Mouse (Mus musculus) kidney, adult 9 months (tissue): Measurements from ENCODE around the gene Fzd4.

Source experiments
- DNase-seq: peaks from one replicate; pipeline ENCODE4 v3.0.0; 2022

Fzd4 gene

DNA sequence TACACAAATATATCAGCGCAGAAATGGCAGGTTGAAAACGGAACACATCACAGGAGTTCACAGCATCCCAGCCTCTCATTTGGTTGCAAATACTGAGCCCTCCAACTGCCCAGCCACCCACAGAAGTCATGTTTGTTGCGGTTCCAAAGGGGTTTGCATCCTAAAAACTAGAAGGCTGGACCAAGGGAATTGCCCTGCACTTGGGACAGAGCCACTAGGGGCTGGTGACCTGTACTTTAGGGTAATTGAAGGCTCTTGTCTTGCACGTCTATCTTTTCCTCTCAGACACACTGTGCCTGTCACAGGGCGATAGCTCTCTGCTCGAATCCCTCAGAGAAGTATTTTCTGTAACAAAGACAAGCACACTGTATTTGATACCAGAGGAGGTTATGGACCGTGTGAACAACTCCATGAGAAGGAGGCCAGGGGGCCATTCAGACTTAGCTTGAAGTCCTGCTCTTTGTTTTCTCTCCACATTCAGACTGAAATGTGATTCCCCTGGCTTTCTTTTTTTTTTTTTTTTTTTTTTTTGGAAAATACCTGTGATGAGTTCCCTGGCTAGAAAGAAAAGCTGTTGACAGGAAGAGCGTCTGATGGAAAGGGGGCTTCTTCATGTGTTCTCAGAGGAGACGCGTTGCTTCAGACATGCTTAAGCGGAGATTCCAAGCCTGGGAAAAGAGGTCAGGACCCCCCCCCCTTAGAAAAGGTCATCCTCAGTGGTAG lies 2.9 kb upstream of the Fzd4 start:
- no peak for DNase-seq

- DNase-seq, result peak; percentile 87
Measured at GRCm38 (mm10) chr7:89401936-89402335, 2.2 kb upstream of the Fzd4 start.

DNA sequence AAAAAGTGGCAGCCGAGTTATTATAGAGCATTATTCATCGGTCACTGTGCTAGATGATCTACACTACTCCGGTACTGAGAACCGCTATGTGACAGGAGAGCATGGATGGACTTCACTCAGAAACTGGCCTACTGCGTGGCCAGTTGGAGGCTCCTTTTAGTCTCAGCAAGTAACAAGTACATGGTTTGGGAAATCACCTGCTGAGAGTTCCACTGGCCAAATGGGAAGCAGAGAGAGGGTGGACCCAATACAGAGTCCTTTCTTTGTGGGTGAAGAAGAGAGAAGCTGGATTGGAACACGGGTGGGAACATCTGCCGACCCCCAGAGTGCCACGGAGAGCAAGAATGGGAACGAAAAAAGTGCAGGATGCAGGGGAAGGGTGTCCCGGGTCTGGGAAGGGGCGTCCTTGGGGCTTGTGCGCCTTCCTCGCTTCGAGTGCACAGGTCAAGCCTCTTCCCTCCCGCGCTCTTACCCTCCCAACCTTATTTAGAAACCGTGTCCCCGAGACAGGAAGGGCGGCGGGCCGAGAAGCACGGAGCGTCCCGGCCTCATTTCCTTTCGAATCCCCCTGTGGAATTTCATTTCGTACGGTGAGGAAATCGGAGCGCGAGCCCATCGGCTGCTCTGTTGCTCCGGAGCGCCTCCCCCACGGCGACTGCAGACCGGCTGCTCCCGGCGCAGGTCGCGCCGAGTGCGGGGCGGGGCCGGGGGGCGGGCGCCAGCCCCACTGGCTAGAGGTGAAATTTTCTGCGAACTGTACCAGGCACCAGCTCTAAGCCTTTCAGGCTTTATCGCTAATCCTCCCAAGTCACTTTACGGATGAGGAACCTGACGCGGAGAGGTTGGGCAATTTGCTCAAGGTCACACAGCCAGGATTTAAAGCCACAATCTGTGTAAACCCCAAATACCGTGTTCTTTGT lies 842 bp upstream of the Fzd4 start:
- DNase-seq, result peak; percentile 90

GRCm38 (mm10) chr7:89404734-89405440 lies 732 bp downstream of the Fzd4 start:
- no peak for DNase-seq

DNA sequence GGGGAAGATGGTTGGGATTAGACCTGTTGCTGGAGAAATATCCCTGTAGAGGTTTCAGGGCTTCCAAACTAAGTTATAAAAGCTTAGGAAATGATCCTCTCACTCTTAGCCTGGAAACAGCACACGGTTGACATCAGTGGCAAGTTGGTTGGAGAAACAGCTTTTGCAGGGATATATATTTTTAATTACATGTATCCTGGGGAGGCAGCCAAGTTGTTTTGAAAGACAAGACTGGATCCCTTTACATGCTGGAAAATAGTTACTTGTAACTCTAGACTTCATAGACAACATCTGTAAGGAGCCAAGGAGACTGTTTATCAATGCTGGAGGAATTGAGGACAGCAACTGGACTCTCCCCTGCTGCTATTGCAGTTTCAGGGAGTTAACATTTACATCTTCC lies 1.9 kb downstream of the Fzd4 start:
- DNase-seq, result no peak

DNA sequence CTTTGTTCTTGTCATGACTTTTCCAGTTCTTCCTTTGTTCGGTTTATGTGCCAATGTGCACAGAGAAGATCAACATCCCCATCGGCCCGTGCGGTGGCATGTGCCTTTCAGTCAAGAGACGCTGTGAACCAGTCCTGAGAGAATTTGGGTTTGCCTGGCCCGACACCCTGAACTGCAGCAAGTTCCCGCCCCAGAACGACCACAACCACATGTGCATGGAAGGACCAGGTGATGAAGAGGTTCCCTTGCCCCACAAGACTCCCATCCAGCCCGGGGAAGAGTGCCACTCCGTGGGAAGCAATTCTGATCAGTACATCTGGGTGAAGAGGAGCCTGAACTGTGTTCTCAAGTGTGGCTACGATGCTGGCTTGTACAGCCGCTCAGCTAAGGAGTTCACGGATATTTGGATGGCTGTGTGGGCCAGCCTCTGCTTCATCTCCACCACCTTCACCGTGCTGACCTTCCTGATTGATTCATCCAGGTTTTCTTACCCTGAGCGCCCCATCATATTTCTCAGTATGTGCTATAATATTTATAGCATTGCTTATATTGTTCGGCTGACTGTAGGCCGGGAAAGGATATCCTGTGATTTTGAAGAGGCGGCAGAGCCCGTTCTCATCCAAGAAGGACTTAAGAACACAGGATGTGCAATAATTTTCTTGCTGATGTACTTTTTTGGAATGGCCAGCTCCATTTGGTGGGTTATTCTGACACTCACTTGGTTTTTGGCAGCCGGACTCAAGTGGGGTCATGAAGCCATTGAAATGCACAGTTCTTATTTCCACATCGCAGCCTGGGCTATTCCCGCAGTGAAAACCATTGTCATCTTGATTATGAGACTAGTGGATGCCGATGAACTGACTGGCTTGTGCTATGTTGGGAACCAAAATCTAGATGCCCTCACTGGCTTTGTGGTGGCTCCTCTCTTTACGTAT lies 3.1 kb downstream of the Fzd4 start:
- peak; percentile 56 for DNase-seq

GRCm38 (mm10) chr7:89410294-89410693 lies 6.1 kb downstream of the Fzd4 start:
- no peak for DNase-seq

DNA sequence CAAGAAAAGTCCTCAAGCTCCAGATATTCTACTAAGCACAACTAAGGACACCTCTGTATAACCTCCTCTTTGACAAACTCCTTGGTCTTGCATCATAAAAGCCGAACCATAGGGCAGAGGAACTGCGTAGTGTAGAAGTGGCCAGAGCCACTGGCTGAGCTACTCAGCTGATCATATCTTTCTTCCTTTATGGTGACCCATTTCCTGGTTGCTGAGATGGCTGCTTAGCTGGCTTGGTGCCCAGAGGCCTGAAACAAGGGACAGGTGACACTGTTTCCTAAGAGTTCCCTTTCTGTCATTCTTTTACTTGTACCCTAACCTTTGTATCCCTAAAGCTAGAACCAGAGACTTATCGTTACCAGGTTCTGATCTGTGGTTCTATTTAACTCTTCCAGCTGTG lies 7.2 kb downstream of the Fzd4 start:
- DNase-seq, result no peak

DNA sequence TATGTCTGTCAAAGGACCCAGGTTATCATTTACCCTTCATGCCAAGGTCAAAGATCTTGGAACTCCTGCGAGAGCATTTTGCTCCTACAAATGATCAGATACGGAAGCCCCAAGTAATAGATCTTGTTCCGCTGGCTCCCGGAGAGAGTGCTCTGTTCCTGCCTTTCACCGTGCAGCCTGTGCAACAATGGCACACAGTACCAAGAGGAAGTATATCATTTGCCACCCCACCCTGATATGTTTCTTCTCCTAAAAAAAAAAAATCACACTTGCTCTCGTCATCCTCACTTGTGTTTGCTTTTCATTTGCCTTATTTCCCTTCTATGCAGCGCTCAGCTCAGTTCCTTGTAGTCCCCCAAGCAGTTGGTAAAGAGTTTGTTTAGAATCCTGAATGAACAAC lies 7.9 kb downstream of the Fzd4 start:
- no peak for DNase-seq

DNA sequence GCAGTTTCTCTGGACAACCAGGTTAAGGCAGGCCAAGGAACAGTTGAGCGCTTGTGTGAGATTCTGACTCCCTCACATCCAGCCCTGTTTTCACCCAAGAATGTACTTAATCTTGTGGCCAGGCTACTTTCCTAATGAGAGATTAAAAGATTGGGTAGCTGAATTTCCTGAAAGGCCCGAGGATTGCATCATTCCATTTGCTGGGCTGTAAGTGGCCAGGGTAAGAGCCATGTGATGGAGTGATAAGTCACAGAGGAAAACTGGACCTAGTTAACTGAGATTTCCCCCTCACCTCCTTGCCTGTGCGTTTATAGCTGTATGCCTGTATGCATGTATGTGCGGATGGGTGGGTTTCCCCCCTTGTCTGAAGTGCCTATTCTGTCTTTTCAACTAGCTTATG lies 11.9 kb downstream of the Fzd4 start:
- DNase-seq, result no peak

GRCm38 (mm10) chr7:89417707-89418106 lies 13.6 kb downstream of the Fzd4 start:
- DNase-seq, result no peak

- no peak for DNase-seq
Measured at GRCm38 (mm10) chr7:89418127-89418653, 14.0 kb downstream of the Fzd4 start.

DNA sequence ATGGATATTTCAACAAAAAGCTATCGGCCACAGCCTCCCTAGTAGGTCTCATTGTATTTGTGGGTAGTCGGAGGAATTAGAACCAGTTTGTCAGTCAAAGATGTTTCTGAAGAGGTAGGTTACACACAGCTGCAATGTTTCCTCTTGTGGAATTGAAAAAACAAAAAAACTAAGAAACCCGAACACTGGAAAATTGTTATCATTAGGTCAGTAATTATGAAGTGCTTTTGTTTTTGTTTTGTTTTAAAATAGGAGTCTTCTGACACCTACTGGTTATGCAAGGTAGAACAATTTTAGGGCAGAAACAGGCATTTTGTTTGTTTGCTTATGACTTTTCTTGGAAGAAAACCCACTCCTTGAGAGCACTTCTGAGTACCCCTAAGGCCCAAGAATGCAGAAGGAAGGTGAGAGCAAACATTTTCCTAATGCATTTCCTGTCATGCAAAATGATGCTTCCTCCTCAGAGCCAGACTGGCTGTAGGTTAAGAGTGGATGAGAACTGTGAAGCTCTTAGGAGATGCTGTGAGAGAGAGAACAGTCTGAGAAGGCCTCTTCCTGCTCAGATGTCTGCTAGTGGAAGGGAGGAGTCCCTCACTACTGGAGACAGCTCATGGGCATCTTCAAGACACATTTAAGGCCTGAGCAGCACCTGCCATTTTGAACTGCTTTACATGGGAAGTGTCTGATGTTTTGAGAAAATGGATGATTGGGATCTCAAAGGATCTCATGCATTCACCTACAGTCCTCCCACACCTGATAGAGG lies 14.9 kb downstream of the Fzd4 start:
- peak; percentile 54 for DNase-seq

- peak; percentile 71 for DNase-seq
Measured at GRCm38 (mm10) chr7:89421294-89421693, 17.1 kb downstream of the Fzd4 start.

GRCm38 (mm10) chr7:89422650-89423049 lies 18.5 kb downstream of the Fzd4 start:
- DNase-seq, result peak; percentile 56

GRCm38 (mm10) chr7:89423194-89423593 lies 19.0 kb downstream of the Fzd4 start:
- DNase-seq, result peak; percentile 77

- peak; percentile 89 for DNase-seq
Measured at GRCm38 (mm10) chr7:89423688-89424255, 19.6 kb downstream of the Fzd4 start.

- DNase-seq, result peak; percentile 50
Measured at GRCm38 (mm10) chr7:89424659-89425058, 20.5 kb downstream of the Fzd4 start.

- peak; percentile 68 for DNase-seq
Measured at GRCm38 (mm10) chr7:89425803-89426725, 21.9 kb downstream of the Fzd4 start.

DNA sequence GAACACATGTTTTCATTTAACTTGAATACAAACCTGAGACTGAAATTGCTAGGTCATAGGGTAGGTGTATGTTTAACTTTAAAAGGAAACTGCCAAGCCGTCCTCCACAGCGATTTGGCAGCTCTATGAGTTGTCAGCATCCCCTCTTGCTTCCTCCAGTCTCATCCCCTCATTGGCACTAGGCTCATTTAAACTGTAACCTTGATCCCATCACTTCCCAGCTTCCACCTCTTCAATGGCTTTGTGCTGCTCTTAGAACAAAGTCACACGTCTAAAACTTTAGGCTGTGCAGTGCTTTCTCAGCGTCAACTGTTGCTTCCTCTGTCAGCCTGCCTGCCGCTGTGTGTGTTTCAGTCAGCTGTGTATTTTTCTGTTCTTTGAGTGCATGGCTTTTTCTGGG lies 22.9 kb downstream of the Fzd4 start:
- peak; percentile 77 for DNase-seq
